Mouse (Mus musculus) ZHBTc4 (cell line): ENCODE measurements at regions not wholly inside any gene's neighbourhood (a gene's known extent, or its start where the extent isn't known, plus 50 kb on each side); places are given as distances from the start of the nearest gene placed in this dataset.

ENCODE experiments used
- DNase-seq: peaks from one replicate; pipeline ENCODE4 v3.0.0-alpha.2; 2011; ENCODE audit warnings: low read depth, low spot score

GRCm38 (mm10) chr15:21836110-21836509, 712.7 kb upstream of the Cdh18 start:
- DNase-seq: no peak

DNA sequence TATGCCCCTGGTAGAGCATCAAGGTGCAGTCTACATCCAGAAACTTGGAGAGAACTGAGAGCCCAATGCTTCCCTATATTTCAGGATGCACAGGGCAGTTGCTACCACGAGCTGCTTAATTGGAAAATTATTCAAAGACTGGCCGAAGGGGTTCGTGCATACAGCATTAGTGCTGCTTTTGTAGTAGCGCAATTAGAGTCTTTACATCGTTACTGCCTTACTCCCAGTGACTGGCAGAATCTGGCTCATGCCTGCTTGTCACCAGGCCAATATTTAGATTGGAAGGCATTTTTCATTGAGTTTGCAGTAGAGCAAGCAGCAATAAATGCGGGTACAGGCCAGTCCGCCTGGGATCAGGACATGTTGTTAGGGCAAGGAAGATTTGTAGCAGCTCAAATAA, 690.3 kb upstream of the Cdh18 start:
- DNase-seq: no peak

- DNase-seq: peak; percentile 60
Observed at GRCm38 (mm10) chr15:21885181-21885580, 663.6 kb upstream of the Cdh18 start.
